Mouse (Mus musculus) spleen, adult 12 weeks (tissue): Measurements from ENCODE around the gene Csrnp1.
"Not testable (repeated sequence)": the region's sequence is repeated elsewhere in the genome, so short reads cannot be mapped to it uniquely, and the experiment has no call there.

Experiments used
- DNase-seq: peaks from one replicate; pipeline ENCODE4 v3.0.0; 2022; ENCODE audit warnings: low spot score

Csrnp1 gene

GRCm38 (mm10) chr9:119984536-119985011 is at the start of gene Csrnp1:
Gene Csrnp1, minus strand, starts transcription at chr9:119984658.
- no peak for DNase-seq

DNA sequence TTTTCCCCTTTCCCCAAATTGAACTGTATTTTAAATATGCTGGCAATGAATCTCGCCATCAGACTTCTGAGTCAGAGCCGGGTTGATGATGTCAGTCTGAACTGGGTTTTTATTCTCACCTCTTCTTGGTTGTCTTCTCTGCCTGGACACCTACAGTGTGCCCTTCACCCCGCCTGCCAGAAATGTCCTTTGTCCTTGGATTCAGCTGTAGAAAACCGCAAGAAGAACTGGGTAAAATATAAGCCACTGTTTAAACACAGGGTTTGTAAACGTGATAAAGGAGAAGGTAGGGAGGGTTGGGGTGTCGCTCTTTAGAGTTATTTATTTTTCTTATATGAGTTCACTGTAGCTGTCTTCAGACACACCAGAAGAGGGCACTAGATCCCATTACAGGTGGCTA is 48.3 kb upstream of the Csrnp1 start:
- DNase-seq: no peak

GRCm38 (mm10) chr9:120030421-120030820 is 46.0 kb upstream of the Csrnp1 start:
- no peak for DNase-seq

DNA sequence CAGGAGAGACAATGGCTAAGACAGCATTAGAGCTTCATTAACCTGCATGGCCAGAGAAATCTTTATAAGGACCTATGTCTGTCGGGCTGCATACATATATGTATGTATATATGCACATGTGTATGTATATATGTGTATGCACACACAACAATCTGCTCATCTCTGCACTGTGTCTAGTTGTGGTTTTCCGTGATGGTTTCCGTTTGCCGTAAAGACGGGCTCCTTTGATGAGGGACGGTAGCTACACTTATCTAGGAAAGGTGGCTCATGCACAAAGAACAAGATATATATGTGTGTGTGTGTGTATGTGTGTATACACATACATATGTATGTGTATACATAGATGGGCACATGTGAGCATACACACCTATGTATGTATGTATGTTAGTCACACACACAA is 45.4 kb upstream of the Csrnp1 start:
- DNase-seq: no peak

GRCm38 (mm10) chr9:120027401-120028151 is 43.1 kb upstream of the Csrnp1 start:
- DNase-seq: no peak

- no peak for DNase-seq
These were observed 40.2 kb upstream of the Csrnp1 start for GRCm38 (mm10) chr9:120024625-120025024.

DNA sequence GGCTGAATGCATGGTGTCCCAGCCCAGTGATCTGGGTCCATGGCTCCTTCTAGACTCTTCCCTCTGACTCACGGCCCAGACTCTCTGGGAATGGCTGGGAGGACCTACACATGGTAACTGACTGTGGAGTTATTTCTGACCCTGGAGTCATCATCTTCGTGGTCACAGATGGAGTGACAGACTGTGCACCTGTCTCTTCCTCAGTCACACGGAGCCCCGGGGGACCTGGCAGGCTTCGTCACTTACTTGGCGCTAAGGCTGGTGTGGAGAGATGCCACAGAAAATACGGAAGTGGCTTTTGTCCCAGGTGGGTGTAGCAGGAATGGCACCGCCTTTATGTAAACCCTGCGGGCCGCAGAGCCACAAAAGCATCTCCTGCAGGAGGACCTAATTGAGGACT is 39.7 kb upstream of the Csrnp1 start:
- DNase-seq: no peak

DNA sequence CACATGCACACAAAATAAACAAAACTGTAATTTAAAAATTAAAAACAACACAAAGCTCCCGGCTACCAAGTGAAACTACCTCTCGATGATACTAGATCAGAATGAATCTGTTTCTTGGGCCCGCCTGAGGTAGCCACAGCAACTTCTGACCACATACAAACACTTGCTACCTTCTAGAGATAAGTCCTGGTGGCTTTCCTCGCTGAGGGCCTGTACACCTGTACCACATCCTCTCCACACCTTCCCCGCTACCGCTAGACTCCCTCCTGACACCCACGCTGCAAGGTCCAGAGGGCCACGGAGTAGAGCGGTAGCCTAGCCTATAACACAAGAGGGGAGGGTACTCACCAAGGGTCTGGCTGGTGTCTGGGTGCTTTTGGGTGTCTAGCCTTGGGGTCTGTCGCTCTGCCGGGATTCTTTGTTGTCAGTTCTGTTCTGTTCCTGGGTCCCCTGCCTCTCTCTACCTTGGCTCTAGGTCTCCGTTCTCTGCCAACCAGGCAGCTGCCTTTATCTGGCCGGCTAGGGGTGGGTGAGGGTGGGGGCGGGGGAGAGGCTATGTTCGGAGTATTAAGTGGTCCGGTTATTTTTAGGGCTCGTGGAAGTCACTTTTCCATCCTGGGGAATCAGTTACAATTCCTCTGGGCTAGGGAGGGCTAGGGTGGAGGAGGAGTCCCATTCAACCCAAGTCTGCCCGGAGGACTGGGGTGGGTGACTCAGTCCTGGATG is 38.8 kb upstream of the Csrnp1 start, which contains the start of gene Xirp1:
TSS of gene Xirp1 (minus strand) at position 513 of the 726 bp plus-strand sequence.
- no peak for DNase-seq

- no peak for DNase-seq
These were observed 36.7 kb upstream of the Csrnp1 start for GRCm38 (mm10) chr9:120021164-120021563.

DNA sequence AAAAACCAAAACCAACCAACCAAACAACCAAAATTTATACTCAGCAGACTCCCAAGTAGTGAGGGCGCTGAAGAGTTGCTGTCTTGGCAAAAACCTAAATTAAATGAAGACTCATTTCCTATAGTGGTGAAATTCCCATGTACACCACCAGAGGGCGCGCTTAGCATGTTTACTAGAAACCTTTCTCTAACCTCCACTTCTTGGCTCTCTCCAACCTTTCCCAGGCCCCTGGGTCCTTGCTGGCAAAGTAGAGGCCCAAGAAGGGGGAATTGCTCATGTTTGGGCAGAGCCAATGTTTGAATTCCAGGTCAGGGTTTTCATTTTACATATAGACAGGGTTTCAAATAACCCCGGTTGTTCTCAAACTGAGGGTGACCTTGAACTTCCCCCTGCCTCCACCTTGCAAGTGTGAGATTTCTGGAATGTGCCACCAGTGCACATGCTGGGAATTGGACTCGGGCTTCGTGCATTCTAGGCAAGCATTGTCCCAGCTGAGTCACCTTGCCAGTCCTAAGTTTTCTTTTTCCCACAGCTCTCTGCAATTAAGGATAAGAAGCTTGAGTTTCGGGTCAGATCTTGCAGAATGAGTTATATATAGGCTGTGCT is 35.9 kb upstream of the Csrnp1 start:
- DNase-seq: peak; percentile 52

DNA sequence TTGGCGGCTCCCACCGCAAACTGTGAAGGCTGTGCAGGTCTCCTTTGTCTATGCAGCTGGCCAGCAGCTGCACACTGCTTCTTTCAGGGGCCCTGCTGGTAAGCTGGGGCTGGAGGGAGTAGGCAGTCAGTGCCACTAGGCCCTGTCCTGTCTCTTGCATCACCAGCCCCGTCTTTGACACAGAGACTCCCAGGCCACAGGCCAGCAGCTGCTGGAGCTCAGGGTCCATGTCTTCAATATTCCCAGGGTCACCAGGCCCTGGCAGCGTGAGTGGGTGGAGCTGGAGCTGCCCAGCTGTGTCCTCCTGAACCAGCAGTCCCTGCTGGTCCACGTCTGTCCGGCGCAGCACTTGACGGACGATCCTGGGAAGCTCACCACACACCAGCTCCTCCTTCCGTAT is 32.5 kb upstream of the Csrnp1 start:
- no peak for DNase-seq

DNA sequence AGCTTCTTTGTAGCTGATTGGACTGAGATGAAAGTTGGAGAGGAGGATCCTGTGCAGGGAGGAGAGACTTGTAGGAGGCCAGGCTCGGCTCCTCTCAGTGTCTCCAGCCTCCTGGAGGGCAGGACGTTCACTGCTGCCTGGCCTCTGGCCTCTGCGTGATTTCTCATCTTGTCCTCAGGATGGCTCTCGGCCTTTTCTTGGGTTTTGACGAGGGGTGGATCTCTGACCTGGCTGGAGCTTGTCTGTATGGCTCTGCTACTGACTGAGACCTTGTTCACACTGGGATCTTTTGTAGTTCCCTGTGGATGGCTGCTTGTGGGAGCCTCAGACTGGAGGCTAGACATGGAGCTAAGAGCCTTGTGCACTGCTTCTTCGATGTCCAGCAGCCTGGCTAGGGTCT is 30.4 kb upstream of the Csrnp1 start:
- DNase-seq: no peak

GRCm38 (mm10) chr9:120013251-120013820 is 28.9 kb upstream of the Csrnp1 start:
- no peak for DNase-seq

GRCm38 (mm10) chr9:120012781-120013180 is 28.3 kb upstream of the Csrnp1 start:
- DNase-seq: no peak

DNA sequence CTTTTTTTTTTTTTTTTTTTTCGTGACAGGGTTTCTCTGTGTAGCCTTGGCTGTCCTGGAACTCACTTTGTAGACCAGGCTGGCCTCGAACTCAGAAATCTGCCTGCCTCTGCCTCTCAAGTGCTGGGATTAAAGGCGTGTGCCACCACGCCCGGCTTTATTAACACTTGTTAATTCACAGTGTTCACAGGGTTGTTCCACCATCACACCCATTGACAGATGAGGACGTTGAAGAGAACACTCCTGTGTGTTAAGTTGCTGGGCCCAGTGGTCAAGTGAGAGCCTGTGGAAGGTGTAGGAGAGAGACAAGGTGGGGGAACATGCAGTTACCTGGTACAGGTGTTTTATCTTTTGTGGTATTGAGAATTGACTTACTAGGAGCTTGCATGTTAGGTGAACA is 27.7 kb upstream of the Csrnp1 start:
- DNase-seq: not testable (repeated sequence)

DNA sequence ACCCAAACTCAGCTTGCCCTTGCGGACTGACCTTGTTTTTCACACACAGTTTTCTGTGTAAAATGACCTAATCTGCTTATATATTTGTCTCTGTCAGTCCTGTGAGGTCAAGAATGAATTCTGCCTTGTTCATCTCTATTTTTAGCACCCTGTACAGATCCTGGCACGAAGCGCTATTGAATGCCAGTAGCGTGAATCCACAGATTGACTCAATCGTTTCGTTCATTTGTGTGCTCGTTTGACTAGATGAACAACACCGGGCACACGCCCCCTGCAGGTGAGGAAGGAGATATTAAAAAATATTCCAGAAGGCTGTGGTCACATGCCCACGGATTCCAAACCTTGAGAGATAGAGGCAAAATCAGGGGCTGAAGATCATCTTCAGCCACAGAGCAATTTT is 27.1 kb upstream of the Csrnp1 start:
- DNase-seq: peak; percentile 38

- DNase-seq: peak; percentile 86
These were observed 26.5 kb upstream of the Csrnp1 start for GRCm38 (mm10) chr9:120010781-120011511.

DNA sequence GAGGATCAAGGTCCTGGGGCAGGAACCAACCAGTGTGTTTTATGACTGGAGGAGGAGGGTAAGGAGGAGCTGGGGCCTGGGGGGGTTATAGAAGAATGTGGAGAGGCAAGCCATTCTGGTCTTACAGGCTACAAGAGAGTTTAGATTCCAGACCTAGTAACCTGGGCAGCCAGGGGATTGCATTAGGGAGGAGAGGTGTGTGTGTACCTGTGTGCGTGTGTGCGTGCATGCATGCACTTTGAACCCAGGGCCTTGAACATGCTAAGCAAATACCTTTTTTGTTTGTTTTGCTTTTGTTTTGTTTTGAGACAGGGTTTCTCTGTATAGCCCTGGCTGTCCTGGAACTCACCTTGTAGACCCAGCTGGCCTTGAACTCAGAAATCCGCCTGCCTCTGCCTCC is 25.4 kb upstream of the Csrnp1 start:
- no peak for DNase-seq

DNA sequence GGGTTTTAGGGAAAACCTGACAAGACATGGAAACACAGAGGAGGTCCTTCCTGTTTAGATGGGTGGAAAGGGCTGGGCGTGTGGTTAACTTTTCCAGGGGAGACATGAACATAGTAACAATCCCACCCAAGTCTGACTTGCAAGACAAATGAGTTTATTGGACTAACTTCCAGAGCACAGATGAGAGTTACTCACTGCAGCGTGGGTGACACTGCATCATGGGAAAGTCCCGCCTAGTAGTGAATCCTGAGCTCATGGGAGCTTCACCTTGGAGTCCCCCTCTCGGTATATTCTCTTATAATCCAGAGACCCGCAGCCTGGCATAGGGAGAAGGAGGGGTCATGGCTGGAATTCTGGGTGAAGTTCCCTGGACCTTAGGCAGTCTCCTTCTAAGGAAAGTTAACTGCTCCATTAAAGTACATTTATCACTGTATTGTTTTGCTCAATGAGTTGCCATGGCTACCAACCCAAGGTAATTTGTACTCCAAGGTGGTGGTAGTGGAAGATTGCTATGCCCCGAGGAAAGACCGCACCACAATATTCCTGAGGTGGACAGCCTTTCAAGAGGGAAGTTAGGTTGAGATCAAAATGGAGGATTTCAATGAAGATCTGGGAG is 24.9 kb upstream of the Csrnp1 start:
- DNase-seq: no peak

DNA sequence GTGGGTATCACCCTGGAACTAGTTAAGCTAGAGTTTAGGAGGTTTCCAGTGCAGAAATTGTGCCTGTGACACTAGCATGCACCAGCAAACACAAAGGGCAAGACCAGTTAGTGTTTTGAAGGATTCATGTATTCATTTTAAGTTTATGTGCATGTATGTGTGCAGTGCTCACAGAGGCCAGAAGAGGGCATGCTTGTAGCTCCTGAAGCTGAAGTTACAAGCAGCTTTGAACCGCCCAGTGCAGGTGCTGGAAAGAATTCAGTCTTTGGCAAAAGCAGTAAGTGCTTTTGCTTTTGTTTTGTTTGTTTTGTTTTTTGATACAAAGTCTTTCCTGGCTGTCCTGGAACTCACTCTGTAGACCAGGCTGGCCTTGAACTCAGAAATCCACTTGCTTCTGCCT is 23.4 kb upstream of the Csrnp1 start:
- DNase-seq: no peak

DNA sequence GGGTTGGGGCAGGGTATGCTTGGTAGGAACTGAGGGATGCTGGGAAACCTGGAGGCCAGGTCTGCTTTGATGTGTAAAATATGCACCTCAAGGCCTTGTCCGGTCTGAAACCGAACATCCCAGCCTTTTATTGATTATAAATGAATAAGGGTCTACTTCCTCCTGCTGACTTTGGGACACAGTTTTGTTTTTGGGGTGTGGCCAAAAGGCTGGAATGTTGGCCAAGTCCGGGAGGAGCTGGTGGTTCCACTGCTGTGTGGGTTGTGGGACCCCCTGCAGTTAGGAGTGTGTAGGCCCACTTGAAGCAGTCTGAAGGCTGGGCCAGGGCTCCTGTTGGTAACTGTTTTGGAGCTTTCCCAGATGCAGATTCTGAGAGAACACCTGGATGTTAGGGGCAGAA is 21.5 kb upstream of the Csrnp1 start:
- DNase-seq: no peak
